Mouse (Mus musculus) frontal cortex, postnatal 14 days (tissue): Measurements from ENCODE around the gene Tmem39b.
"Not testable (repeated sequence)": the region's sequence is repeated elsewhere in the genome, so short reads cannot be mapped to it uniquely, and the experiment has no call there.

Experiments used
- DNase-seq, 2 experiments: peaks; one replicate each; pipeline ENCODE4 v3.0.0; 2022; ENCODE audit warnings: low spot score in 2 of 2

The Tmem39b gene

GRCm38 (mm10) chr4:129696158-129696985 is at the start of gene Tmem39b:
Tmem39b (minus strand) TSS chr4:129696838.
- peak; percentile 83 to 85 for DNase-seq

DNA sequence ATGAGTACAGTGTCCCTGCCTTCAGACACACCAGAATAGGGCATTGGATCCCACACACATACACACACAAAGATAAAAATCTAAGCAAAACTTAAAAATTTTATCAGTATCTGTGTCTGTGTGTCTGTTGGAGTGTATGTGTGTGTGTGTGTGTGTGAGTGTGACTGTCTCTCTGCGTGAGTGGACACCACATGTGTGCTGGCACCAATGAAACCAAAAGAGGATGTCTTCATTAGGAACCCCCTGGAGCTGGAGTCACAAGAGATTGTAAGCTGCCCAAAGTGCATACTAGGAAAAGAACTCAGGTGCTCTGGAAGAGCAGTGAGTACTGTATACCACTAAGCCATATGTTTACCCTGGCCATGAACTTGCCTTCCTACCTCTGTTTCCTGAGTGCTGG is 49.5 kb upstream of the Tmem39b start:
- DNase-seq: no peak

DNA sequence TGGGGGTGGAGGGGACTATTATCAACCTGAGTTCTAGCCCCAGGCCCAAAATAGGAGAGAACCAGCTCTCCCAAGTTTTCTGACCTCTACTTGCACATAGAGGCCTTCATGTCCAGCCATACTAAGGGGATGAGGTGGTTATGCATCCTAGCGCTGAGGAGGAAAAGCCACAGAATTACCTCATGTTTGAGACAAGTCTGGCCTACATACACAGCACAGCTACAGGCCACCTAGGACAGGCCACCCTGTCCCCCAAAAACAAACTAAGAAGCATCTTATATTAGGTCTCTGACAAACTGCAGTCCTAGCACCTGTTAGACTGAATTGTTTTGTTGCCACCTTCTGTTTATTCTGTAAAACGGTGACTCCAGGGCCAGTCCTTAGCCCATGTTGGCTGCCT is 46.9 kb upstream of the Tmem39b start:
- DNase-seq: no peak

DNA sequence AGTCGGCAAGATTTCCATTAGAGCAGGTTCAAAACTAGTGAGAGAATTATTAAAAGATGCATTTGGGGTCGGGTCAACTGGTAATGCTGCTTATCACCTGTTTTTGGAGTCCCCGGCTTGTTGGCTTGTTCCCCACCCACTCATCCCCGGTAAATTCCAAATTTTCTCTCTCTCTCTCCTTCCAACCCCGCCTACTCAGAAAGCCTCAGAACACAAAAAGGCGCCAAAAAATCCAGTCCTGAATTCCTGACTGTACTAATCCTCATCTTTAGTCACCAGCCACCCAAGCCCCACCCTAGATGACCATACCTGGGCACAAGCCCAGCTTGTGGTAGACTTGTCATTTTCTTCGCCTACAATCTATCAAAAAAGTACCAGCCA is 46.4 kb upstream of the Tmem39b start:
- DNase-seq: no peak

DNA sequence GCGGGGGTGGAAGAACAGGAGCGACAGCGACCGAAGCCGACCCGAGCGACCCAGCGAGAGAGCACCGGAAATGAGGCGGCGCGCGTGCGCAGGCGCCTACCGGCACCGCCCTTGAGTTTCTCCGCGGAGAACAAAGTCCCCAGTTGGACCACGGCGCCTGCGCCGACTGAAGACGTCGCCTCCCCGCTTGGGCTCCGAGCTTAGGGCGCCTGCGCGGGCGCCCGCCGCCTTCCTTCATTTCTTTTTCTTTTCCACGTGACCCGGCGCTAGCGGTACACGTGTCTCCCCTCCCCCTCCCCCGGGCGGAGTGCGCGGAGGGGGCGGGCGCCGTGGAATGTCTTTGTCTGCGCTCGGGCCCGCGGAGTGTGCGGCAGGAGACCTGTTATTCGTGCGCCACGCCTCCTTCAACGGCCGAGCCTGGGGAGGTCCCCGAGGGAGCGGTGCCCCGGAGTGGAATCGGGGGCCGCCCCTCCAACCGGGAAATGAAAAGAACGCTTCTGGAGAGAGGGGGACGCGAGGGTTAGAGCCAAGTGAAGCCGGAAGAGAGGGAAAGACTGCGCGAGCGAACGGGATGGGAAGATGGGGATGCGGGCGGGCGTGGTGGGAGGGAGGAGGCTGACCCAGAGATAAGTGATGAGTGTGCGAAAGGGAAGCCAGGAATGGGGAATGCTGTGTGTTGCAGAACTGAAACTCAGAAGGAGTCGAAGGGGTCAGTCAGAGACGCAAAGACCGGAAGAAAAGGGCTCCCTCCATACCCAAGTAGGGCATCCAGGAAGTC is 45.8 kb upstream of the Tmem39b start, which contains the start of gene Khdrbs1:
Khdrbs1 (minus strand) TSS at position 72 of the 778 bp plus-strand sequence.
- peak; percentile 92 for DNase-seq

- DNase-seq: no peak
Measured at GRCm38 (mm10) chr4:129741974-129742231, 45.3 kb upstream of the Tmem39b start.

DNA sequence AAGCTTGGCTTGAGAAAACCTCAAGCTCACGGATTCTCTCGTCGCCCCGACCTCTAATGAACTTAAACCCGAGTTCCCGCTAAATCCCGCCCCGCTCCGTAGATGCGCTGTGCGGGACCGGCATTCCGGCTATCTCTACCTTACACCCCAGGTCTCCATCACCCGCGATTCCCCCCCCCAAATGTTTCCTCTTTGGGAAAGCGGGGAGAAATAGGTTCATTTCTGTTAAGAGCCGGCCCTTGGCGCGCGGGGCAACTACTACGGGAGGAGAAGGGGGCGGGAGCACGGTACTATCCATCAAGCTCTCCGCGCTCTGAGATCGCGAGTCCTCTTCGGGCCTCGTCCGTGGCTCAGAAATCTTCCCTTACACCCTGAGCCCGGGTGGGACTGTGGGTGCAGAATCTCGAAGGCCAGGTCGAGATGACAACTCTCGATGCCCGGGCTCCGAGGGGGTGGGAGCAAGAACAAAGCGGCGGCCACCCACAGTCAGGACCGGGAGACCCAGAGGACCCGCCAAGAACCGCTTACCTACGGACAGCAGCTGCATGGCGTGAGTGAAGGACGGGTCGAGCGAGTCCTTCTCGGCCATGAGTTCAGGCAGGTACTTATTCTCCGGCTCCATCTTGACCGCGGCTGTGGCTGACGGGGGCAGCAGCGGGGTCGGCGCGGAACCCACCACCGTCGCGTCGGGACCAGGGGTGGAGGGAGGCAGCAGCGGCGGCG is 44.8 kb upstream of the Tmem39b start:
- DNase-seq: peak; percentile 25 to 30

DNA sequence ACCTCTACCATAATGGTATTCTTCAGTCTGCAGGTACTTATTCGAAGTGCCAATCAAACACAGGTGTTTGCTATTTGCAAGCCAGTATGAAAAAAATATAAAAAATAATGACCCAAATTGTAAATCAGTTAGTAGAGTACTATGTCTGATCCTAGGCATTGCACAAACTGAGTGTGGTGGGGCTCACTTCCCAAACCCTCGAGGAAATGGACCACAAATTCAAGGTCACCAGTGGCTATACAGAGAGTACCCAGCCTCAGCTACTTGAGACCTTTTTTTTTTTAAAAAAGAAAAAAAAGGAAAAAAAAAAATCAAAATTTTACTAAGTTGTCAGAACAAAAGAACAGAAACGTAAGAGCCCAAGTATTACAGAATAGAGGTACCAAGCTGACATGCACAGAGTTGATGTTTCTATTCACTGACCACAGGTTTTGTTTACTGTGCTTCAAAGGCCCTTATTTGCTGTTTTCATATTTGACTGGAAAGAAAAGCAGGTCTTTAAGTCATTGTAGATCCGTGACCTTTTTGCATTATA is 42.5 kb upstream of the Tmem39b start:
- no peak for DNase-seq

DNA sequence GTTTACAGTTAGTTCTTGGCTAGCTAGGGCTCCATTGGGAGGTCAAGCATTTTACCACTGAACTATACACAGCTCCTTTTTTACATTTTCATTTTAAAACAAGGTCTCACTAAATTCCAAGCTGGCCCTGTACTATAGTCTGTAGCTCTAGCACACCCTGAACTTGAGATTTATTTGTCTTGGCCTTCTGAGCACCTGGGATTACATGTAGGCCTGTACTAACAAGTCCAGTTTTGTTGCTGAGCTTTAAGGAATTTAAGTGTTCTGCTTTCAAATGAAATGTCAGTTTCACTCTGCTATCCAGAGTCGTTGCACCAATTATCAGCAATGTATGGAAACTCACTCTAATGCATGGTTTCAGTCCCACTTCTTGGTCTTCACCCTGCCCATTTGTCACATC is 39.5 kb upstream of the Tmem39b start:
- no peak for DNase-seq

DNA sequence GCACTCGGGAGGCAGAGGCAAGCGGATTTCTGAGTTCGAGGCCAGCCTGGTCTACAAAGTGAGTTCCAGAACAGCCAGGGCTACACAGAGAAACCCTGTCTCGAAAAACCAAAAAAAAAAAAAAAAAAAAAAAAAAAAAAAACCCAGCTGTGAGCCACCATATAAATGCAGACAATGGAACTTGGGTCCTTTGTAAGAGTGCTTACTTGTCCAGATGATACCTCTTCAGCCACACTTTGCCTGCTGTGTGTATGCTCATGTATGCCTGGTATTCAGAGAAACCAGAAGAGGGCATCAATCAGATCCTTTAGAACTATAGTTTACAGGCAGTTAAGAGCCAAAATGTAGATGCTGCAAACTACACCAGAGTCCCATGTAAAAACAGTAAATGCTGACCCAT is 38.8 kb upstream of the Tmem39b start:
- DNase-seq: not testable (repeated sequence)

GRCm38 (mm10) chr4:129731423-129731822 is 34.8 kb upstream of the Tmem39b start:
- DNase-seq: no peak

DNA sequence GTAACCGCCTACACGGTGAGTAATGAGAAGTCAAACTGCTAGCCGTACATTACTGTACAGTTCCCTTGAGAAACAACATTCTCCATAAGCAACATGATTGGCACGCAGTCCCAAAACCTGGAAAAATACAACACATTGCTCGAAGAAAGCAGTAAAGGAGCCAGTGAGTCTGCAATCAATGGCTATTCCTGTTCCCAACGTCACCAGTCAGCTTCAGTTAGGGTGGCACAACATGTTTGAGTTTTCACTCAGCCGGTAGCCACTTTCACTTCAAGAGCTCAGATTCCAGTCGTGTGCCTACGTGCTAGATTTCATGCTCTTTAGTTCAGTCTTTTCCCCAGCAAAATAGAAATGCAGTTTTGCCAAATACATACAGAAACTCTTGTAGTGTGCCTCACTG is 19.7 kb upstream of the Tmem39b start:
- DNase-seq: no peak

GRCm38 (mm10) chr4:129709486-129710129 is 13.0 kb upstream of the Tmem39b start:
- no peak for DNase-seq

DNA sequence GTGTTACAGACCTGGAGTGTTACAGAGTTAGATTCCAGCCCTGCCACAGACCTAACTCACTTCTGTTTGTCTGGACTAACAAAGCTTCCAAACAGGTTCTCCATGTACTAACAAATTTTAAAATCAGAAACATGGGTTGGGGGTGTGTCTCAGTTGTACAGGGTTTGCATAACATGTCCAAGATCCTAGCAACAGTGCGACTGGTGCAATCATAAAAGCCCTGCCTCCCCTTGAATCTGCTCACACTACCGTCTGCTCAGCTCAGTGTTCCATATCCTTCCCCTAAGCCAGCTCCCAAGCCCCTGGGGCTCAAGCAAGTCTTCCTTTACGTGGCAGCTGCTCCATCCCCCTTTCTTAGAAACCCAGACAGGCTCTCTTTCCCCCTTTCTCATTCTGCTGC is 10.1 kb upstream of the Tmem39b start:
- no peak for DNase-seq

DNA sequence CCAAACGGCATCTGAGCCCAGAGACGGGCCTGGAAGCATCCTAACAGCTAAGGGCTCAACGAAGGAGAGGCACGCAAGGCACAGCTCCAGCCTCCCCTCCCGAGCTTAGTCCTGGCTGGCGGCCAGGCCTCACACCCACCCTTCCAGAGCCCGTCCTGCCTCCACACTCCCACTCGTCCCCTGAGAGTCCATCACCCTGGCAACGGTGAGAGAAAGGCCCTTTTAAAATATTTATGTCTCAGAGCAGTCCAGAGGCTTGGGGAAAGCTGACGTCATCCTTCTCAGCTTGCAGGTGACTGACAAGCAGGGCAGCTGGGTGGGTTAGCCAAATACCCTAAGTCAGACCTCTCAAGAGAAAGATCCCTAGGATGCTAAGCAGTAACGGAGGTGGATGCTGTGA is 5.8 kb upstream of the Tmem39b start:
- peak; percentile 75 to 79 for DNase-seq

- DNase-seq: peak; percentile 68 to 81
Measured at GRCm38 (mm10) chr4:129701503-129702377, 5.1 kb upstream of the Tmem39b start.

- not testable (repeated sequence) for DNase-seq
Measured at GRCm38 (mm10) chr4:129700661-129701060, 4.0 kb upstream of the Tmem39b start.

GRCm38 (mm10) chr4:129700216-129700615 is 3.6 kb upstream of the Tmem39b start:
- DNase-seq: no peak

DNA sequence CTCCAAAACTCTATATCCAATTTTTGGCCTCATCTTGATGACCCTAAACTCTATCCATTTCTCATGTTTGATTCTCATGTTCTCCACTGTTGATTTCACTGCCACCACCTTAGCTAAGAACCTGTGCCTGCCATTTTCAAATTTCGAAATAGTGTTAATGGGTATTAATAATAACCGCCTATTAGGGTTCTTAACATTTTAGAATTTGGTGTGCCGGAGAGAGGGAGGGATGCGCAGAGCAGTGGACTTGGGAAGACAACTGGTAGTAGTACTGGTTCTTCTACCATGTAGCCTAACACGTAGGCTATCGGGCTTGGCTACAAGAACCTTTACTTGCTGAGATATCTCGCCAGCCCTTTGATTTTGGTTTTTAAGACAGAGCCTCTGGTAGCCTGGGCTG is 553 bp upstream of the Tmem39b start:
- no peak for DNase-seq

DNA sequence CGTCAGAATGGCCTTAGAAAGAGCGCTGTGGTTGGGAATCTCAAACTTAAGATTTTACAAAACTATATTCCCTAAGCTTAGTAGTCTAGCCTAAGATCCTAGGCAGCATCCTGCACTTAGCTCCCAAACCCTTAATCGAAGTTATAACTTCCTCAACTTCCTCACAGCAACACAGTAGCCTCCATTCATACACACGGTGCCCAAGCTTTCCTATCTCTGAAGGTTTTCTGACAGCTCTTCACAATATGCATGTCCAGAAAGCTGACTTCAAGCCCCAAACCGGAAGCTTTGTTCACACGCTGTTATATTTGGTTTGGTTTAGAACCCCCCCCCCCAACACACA is 852 bp downstream of the Tmem39b start:
- no peak for DNase-seq

DNA sequence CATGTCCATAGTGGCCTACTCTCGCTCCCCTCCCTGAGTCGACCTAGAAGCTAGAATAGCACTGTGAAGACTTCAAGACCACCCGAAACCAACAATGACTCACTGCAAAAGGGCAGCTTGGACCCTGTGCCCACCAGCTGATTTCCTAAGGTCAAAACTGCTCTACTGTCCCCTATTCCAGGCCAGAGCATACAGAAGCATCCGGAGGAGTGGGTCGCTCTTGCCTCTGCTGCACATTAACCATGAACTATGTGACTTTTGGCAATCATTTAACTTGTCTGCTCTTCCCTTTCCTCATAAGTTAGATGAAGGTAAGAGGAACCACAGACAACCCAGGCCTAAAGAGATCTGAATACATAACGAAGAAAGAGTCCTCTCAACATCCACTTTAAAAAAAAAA is 12.1 kb downstream of the Tmem39b start:
- no peak for DNase-seq
